Mouse (Mus musculus) urinary bladder, adult 2 months (tissue): ENCODE data around the gene Prkag1. TPM values are rescaled to one million over a fixed set of nuclear protein-coding genes. Genes with fewer than 3 reads are reported as not detected.
A peak's percentile ranks its signal among the peaks of the same experiment; 100 is the strongest.
"Not testable (repeated sequence)": the region's sequence is repeated elsewhere in the genome, so short reads cannot be mapped to it uniquely, and the experiment has no call there.

Experiments used
- DNase-seq: peaks from one replicate; pipeline ENCODE4 v3.0.0; 2022; ENCODE audit warnings: low spot score
- polyA plus RNA-seq: library from polyadenylated mRNA; depleted of rRNA; stranded (reverse); fragments of >200 nt; gene quantifications from 2 replicates; pipeline ENCODE4 v1.2.3, GENCODE M21; 2012

The Prkag1 gene
- polyA plus RNA-seq, 1 experiment, result 89.5 TPM

GRCm38 (mm10) chr15:98823434-98823833, 7.9 kb downstream of the Prkag1 start:
- DNase-seq, result no peak

GRCm38 (mm10) chr15:98822147-98822546, 9.2 kb downstream of the Prkag1 start:
- no peak for DNase-seq

DNA sequence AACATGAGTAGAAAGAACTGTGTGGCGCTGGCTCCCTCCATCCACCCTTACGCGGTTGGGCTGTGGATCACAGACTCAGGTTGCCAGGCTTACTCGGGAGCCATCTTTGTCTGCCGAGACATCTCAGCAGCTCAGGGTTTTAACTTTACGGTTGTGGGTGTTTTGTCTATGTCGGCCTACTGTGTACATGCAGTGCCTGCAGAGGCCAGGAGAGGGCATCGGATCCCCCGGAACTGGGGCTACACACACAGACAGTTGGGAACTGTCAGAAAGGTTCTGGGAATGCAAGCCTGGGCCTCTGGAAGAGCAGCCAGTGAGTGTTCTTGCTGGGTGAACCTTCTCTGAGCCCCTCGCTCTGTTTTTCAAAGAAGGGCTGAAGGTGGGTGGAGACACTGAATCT, 9.9 kb downstream of the Prkag1 start:
- no peak for DNase-seq

DNA sequence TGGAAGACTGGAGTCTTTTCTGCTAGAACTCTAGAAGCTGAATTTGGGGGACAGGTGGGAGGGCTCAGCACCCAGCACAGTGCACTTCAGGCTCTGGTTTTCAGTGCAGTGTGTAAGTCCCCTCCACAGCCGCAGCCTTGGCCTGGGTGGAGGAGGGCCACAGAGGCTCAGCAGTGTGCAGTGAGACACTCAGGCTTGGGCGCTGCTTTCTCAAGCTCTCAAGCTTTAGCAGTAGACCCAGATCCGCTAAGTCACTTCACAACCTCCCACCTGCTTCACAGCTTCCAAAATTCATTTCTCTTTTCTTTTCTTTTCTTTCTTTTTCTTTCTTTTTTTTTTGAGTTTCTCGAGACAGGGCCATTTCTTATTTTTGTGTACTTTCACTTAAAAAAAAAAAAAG, 10.4 kb downstream of the Prkag1 start:
- no peak for DNase-seq

DNA sequence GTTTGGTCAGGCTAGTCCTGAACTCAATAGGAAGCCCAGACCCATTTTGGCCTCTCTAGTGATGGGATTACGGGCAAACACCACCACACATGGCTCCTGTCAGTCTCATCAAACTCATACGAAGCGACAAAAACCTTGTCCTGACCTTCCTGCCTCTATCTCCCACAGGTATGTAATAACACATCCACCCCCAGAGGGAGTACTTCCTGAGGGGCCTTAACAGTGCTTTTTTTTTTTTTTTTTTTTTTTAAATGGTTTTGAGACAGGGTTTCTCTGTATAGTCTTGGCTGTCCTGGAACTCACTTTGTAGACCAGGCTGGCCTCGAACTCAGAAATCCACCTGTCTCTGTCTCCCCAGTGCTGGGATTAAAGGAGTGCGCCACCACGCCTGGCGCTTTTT, 13.2 kb downstream of the Prkag1 start:
- no peak for DNase-seq

DNA sequence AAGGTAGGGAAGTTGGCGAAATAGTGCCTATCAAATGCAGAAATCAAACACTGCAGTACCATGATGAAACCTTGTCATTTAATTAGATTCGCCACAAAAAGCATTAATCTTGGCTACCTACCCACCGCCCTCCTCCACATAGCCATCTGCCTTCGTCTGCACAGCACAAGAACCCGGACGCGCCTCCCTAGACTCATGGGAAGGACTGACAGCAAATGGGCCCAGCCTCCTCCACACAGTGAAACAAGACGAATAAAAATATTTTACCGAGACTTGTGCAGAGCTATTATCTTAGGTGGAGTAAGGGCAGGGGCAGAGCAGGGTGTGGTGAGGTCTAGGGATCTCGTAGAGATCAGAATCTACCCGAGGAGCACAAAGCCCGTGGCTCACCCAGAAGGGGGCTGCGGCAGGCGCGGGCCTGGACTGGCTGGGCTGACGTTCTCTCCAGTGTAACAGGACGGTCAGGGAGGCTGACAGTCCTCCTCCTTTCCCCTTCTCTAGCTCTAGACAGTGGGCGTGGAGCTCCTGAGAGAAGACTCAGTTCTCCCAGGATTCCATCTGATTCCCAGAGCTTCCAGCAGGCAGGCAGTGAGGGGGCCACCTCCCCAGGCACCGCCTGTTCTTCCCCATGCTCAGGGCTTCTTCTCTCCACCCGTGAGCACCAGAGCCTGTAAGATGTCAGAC, 18.4 kb downstream of the Prkag1 start:
- no peak for DNase-seq

DNA sequence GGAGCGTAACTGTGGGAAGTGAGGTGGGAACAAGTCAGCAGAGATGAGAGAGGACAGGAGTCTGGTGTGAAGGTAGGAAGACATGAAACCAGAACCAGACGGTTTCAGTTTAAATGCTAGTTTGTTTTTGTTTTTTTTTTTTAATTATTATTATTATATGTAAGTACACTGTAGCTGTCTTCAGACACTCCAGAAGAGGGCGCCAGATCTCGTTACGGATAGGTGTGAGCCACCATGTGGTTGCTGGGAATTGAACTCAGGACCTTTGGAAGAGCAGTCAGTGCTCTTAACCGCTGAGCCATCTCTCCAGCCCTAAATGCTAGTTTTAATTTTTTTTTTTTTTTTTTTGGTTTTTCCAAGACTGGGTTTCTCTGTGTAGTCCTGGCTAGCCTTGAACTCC, 21.1 kb downstream of the Prkag1 start:
- DNase-seq, result not testable (repeated sequence)

DNA sequence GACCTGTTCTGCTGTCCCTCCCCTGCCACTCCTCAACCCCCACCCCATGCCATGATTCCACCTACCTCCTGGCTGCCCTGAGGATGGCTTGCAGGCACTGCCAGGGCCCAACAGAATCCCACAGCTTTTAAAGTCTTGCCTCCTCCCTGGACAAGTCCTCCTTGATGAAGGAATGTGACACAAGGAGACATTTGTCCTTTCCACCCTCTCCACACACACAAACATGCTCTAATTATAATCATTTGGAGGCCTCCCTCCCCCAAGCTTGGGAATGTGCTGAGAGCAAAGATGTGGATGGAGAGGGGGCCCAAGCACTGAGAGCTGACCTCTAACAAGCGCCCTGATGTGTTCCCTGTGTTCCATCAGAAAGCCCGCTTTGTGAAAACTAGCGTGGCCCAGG, 21.9 kb downstream of the Prkag1 start, which contains the start of gene Ddn:
TSS of gene Ddn (minus strand) at position 101 of the 400 bp plus-strand sequence.
- DNase-seq, result no peak

DNA sequence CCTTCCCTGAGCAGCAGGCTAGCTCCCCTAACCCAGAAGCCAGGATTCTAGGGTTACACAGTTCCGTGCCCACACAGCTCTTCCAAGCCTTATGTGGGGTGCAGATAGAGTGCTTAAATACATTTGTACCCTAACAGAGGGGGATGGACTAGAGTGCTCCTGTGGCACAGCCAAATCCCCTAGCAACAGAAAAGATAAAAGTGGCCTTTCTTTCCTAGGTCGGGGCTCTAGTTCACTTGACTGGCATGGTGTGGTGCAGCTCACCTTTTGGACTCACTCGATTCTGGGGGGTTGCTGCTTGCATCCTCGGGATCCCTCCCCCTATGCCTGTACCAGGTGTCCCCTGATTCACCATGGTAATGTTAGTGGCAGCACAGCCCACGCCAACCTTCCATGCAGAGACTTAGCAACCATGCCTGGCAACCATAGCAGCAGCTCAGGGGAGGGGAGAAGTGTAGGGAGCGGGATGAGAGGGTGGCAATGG, 22.6 kb downstream of the Prkag1 start:
- no peak for DNase-seq

DNA sequence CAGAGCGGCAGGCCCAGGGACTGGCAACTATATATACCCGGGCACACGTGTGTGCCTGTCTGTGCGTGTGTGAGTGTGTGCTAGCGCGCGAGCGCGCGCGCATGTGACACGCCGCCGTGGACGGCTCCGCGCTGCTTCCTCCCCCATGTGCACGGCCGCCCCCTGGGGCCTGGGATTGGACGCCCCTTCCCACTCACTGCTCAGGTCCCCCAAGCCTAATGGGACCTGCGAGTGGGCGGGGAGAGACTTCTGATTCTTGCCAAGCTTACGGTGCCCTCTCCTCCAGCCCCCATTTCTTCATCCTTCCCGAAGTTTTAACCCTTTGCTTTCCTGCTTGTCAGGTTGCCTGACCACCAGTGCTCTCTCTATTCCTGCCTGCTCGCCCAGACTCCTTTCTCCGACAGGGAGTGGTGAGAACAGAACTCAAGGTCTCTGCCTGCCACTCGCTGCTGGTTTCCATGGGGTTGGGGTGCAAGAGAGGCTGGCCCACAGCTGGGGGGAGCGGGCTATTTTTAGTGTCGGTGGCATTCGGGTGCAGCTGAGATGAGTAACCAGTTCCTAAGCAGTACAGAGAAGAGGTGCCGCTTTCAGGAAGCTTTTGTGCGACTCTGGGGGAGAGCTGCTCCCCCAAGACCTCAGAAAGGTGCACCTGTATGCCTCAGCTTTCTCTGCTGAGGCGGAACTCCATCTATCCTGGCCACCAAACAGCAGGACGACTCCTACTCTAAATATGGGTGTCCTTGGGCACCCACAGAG, 23.2 kb downstream of the Prkag1 start:
- DNase-seq, result no peak

DNA sequence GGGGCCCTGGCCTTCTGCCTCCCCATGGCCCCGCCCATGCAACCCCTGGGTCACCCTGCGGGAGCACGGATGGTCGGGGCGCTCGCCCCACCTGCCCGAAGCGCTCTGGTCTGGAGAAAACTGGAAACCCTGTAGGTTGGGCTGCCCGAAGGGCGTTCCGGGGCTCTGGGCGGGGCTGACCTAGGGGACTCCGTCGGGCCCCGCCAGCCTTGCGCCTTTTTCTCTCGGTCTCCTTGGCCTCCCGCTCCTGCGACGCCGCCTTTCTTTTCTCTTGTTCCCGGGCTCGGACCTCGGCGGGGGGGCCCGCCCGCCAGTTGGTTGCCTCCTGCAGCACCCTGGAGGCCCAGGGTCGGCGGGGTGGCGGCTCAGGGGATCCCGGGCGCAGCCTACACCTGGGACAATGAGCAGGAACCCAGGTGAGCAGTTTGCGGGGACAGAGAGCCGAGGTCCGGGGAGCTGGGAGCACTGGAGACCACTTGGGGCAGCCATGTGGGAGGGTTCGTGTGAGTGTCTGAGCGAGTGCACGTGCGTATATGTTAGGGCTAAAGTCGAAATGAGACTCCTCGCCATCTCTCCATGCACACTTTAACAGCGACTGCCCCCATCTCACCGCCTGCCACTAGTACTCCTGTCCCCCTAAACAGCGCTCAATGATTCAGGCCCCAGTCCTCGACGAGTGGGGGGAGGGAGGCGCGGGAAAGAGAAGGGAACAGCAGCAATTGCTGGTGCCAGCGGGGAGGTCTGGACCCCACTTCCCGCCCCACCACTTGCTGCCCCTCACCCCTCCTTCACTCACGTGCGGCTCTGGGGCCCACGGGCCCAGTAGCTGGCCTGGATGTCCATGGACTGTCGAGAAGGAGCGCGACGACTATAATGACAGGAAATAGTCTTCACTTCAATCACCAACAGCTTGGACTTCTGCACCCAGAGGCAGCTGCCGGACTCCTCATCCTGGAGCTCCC, 24.2 kb downstream of the Prkag1 start:
- DNase-seq, result no peak

DNA sequence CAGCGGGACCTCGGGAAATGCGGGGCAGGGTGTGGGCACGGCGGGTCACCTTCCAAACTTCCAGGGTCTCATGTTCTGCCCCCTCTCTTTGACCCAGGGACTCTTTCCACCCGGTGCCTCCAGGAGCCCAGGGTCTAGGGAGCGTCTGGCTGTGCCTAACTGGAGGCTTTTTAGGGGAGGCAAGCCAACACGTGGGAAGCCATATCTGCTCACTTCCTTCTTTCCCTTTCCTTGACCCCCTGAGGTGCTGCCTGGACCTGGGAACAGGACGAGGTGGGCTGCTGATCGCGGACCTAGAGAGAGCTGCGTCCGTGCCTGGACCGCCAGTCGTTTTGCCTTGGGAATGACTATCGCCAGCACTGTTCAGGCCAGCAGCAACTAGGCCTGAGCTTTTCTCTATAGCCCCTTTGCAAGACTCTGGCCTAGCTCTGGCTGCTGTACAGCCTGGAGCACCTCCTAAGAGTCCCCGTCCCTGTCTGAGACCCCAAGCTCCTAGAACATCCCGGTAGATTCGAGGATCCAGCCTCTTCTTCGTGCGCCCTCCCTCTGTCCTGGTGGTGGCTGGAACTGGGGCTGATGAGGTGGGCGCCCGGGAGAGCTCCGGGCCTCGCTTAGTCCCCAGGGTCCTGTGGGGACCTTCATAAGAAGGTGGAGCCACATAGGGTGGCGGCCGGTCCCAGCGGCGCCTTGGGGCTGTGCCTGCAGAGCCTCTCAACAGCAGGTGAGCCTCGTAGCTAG, 25.1 kb downstream of the Prkag1 start:
- DNase-seq, result no peak

GRCm38 (mm10) chr15:98805324-98806040, 25.8 kb downstream of the Prkag1 start:
- no peak for DNase-seq

GRCm38 (mm10) chr15:98804054-98804453, 27.3 kb downstream of the Prkag1 start:
- peak; percentile 59 for DNase-seq

DNA sequence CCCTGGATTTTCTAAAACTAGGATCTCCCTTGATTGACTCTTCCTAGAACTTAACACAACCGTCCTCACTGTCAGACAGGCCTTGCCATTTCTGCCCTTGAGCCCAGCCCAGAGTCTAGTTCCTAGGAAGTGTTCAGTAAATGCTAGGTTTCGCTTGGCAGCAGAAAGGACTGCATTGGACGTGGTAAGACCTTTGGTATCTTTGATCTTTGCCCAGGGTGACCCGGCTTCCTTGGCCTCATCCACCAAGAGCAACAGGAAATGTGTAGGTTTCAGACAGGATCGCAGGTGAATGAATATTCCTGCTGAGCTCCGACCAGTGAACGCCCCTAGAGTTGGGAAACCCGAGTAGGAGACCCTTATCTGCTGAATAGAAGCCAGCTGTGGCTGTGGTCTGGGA, 28.4 kb downstream of the Prkag1 start:
- no peak for DNase-seq

DNA sequence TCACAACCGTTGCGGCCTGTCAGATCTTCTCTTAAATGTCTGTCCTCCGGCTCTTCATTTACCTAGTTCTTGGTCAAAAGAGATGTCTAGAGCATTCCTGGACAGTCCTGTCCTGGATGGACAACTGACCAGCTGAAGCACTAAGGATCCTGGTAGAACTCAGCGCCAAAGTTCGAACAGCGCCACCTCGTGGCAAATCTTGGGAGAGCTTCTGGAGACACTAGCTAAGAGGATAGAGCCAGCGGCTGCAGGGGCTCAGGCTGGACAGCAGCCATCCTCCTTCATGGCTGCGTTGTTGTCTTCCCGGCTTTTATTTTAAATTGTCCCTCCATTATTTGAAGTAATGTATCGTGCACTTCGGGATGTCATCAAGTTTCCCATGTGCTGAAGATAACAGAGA, 31.9 kb downstream of the Prkag1 start:
- peak; percentile 66 for DNase-seq

DNA sequence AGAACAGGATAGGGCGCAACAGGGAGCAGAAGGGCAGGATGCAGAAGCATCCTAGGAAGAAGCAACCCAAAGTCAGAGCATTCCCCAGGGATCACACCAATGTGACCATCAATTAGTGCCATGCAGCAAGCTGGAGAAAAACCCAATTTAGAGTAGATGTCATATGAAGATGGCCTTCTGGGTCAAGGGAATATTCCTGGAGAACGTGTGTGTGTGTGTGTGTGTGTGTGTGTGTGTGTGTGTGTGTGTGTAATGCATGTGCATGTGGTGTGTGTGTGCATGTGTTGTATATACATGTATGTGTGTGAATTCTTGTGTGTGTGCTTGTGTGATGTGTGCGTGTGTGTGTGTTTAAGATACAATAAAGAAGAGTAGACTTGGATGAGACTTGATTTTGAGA, 32.4 kb downstream of the Prkag1 start:
- no peak for DNase-seq

DNA sequence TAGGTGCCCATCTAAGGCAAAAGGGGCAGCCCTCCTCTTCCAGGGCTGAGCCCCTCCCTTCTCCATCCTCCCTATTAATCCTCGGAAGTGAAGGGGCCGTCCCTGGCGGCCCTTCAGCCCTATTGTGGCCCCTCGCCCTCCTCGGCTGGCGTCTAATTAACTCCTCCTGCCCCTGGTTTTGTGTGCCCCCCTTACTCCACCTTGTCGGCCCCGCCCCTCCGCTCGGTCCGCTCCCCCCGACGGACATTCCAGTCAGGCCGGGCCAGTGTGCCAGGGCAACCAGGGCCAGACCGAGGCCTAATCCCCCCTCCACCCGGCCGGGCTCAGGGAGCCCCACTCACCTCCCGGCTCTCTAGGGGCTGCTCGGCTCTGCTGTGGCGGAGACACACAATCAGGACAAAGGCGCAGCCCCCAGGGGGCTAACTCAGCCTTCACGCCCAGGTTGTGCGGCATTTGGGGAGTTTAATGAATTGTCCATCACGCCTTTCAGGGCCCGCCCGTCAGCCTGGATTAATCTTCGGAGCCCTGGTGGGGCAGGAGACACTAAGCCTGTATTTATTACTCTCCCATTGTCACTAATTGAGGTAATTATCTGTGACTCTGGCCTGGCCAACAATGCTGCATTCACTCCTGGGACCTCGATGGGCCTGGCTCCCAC, 33.4 kb downstream of the Prkag1 start:
- no peak for DNase-seq

GRCm38 (mm10) chr15:98796803-98797595, 34.3 kb downstream of the Prkag1 start:
- DNase-seq, result no peak
